Mouse (Mus musculus) T-helper 1 cell (primary cell): ENCODE data around the gene Tmem213.

Source experiments
- in situ Hi-C: fragments of 300-600 bp; cut with MboI, MseI; formaldehyde crosslinking; loops from one replicate; pipeline ENCODE4 v1.15.1; 2025; ENCODE audit warnings: high pct_unique_total_duplicates

Tmem213 gene

DNA sequence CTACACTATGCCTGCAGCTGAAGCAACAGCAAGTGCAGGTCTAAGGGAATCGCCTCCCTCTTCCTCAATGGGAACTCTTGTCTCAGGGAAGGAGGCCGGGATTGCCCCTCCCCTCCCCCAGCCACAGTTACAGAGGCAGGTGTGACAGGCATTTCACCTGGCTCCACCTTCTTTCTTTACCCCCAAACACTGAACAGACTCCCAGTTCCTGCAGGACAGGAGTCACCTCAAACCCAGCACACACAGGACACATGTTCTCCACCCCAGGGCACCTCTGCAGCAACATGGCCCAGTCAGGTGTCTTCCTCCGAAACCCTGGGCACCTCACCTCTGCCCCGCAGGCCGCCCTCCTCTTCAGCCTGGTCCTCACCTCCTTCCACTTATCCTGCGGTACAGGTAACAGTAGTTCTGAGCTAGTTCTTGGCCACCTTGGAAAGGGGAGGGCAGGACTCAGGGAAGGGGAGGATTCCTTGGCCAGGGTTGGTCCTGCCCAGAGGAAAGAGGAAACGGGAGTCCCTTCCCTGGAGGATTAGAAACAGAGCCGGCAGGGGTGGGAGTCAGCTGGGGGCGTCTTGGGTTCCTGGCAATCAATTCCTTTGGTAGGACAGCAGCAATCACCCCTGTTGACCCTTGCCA, at the start of gene Tmem213:
Gene Tmem213, plus strand, starts transcription at position 96 of the 636 bp plus-strand sequence.
- in situ Hi-C loops: no loop called here

DNA sequence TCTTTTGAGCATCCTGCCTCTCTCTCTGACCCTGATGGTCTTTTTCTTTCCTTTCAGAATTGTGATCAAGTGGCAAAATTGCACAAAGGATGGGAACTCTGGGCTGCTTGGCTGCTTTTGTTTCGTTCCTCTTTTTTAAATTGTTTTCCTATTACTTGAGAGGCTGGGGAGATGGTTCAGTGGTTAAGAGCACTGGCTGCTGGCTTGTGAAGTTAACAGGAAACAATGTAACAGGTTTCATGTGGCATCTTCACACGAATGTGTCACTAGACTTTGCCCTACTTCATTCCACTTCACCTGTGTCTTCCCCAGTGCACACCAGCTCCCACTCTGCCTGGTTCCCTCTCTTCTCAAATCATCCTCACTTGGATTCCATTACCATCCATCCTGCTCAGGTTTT, 44.4 kb upstream of the Tmem213 start:
- in situ Hi-C loops: loop anchor here (10.0 kb wide), 1 partner anchor 470 kb away; no protein-coding TSS in a partner anchor

DNA sequence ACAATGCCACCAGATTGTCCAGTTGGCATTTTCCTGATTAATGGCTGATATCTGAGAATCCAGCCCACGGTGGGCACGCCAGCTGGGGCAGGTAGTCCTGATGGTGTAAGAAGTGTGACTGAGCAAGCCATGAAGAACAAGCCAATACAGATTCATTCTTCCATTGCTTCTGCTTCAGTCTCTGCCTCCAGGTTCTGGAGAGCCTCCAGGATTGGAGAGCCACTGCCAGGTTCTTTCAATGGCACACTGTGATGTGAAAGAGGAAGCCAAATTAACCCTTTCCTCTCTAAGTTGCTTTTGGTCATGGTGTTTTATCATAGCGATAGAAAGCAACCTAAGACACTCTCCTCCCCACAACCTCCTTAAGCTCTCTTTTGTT, 43.9 kb upstream of the Tmem213 start:
- in situ Hi-C loops: loop anchor here (10.0 kb wide), 1 partner anchor 470 kb away; no protein-coding TSS in a partner anchor

DNA sequence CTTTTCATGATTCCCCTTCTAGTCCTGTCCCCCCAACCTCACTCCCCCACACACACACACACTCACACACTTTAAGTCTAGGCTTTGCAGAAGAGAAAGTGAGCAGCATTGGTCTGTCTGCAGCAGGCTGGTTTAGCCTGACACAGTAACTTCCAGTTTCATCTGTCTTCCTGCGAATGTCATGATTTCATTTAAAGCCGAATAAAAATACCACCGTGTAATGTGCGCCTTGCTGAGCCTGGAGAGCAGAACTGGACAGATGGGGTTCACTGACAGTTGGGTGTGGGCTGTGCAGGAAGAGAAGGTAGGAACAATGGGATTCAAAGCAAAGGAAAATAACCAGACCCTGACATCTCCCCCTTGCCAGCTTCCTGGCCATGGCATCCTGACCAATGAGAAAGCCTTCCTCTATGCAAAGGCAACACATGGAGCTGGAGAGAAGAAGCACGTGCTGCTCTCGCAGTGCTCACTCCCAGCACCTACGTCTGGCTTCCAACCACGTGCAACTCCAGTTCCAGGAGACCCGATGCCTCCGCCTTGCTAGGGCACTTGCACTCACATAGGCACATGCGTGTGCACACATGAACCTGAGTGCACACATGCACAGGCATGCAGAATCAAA, 43.4 kb upstream of the Tmem213 start:
- in situ Hi-C loops: loop anchor here (10.0 kb wide), 1 partner anchor 471 kb away; no protein-coding TSS in a partner anchor

DNA sequence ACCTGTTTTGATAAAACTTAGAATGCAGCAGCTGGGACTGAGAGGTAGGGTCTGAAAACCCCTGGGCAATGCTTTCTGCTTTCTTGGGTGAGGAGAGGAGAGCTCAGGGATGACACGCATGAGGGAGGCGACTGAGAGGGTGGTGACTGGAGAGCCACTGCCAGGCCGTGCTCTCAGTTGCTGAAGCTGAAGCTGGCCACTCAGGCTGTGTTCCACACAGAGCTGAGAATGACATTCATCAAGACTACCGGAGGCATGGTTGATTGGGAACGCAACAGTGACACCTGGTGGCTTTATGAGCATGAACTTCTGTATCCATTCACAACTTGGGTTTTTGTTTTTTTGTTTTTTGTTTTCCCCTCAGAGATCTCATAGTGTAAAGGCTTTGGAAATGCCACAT, 42.8 kb upstream of the Tmem213 start:
- in situ Hi-C loops: loop anchor here (10.0 kb wide), 1 partner anchor 471 kb away; no protein-coding TSS in a partner anchor

DNA sequence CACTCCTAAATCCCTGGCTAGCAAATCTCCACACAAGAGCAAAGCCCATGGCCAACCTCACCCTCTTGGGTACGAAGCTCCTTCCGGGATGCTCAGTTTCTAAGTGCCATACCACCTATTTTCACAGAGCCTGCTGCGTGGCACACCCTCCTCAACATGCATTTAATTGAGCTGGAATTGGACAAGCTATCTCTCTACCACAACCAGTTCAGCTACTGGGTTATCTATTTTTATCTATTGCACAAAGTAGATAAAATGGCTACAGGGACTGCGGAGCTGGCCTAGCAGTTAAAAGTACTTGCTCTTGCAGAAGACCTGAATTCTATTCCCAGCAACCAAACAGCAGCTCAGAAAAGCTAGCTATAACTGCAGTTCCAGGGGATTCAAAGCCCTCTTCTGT, 37.8 kb upstream of the Tmem213 start:
- in situ Hi-C loops: loop anchor here (5.0 kb wide), 1 partner anchor 54 kb away; no protein-coding TSS in a partner anchor

DNA sequence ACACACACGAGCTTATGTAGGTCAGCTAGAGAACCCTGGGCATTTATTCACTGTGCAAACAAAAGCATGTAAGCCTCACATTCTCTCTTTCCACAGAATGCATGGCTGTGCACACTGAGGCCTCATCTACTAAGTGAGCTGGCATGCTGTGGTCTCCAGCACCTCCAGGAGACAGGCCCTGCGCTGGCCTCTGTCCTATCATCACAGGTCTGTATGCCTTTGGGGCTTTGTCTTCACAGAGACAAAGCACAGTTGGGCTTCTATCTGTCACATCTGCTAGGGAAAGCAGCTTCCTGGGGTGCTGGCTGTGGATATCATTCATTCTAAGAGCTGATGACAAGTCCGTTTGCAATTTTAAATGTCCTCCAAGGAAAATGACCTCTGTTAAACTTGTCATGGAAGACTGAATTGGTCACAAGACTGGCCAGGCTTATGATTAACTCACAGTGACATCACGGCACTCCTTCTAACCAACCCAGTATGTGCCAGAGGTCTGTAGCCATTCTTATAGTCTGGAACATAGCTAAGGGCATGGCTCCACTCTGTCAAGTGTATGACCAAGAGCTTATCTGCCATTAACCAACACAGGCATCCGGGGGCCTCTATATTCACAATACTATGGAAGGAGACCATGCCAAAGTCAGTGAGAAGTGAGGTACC, 36.8 kb upstream of the Tmem213 start:
- in situ Hi-C loops: loop anchor here (5.0 kb wide), 1 partner anchor 55 kb away; no protein-coding TSS in a partner anchor

DNA sequence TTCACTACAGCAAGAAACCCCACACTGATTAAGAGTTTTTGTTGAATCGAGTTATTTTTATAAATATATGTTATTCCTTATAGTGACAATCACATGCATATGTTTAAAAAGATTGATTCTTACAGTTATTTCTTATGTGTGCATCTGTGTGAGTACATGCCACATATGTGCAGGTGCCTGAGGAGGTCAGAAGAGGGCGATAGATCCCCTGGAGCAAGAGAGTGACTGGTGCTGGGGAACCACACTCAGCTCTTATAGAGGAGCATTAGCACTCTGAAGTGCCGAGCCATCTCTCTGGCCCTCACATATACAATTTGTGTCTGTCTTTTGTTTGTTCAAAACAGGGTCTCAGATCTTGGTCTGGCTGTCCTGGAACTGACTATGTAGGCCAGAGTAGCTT, 35.5 kb upstream of the Tmem213 start:
- in situ Hi-C loops: loop anchor here (5.0 kb wide), 1 partner anchor 56 kb away; no protein-coding TSS in a partner anchor

DNA sequence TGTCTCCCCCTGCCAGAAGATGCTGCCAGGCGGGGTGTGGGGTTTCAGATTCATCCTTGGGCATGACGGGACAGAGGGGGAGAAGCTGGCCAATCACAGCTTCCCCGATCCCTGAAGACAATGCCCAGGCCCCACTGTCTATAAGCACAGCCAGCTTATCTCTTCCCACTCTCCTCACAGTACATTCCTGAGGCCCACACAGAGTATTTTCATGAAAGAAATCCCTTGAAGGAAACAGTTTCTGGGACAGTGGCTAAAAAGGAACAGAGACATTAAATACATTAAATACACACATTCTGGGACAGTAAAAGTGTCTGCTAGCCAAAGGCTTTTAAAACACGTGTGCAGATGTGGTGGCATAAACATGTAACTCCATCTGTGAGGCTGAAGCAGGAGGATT, 28.7 kb upstream of the Tmem213 start:
- in situ Hi-C loops: no loop called here

DNA sequence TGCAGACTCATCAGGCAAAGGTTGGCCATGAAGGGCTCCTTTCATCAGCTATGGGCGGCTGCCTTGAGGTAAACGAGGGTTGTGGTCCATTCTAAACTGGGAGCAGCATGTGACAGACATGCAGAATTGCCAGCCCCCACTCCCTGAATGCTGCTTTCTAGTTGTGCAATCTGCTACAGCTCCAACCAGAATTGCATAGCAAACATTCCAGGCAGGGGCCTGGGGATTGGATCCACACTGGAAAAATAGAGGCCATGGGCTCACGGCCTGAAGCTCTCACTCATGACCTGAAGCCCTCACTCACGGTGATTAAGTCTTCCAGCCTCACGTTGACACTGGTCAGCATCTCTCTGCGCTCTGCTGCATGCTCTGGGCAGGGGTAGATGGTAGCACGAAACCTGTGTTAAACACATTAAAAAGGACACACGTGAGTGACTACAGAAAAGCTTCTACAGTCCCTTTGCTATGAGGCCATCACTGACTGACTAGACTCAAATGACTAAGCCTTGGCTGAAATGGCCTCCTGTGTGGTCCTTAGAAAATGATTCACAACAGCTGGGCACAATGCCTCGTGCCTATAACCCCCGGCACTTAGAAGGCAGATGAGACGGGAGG, 27.2 kb upstream of the Tmem213 start:
- in situ Hi-C loops: no loop called here

DNA sequence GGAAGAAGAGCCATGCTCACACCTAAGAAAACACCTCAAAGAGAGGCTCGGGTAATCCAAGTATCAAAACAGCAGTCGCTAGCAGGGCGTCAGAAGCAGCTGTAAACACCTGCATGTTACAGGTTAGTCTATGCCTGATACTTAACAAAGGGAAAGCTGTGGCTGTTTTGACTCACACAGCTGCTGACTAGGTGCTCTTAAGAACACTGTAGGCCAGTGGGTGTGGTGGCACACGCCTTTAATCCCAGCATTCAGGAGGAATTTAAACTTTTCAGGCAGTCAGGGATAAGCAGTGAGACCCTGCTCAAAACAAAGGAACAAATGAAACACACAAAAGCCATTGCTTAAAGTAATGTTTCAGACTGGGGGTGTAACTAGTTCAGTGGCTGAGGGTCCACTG, 25.9 kb upstream of the Tmem213 start:
- in situ Hi-C loops: no loop called here

DNA sequence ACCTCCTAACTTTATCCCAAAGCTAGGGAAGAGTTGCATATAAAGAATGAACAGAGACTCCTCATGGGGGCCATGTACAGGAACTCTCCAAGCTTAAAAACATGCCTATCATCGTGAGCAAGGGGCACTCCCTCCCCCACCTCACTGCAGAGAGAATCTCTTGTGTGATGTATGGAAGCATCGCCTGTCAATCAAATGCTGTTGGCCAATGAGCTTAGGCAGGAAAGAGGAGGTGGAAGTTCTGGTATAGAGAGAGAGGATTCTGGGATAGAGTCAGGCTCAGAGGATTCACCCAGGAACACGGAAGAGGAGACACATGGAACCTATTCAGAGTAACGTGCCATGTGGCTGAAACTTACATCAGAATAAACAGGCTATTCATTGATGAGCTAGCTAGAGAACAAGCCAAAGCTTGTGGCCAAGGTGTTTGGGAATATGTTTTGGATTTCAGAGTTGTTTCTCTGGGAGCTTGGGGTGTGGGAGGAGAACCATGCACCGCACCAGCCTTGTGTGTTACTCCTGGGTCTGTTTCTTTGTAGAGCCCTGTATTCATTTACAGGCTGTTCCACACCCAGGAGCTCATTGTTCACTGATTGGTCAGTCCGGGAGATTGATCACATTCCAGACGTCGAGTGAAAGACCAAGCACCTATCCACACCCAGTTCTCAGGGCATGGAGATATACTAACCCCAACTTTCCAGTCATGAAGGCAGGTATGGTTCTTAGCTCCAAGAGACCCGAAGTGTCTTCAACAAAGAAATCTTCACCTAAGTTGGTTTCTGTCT, 21.6 kb upstream of the Tmem213 start:
- in situ Hi-C loops: no loop called here

DNA sequence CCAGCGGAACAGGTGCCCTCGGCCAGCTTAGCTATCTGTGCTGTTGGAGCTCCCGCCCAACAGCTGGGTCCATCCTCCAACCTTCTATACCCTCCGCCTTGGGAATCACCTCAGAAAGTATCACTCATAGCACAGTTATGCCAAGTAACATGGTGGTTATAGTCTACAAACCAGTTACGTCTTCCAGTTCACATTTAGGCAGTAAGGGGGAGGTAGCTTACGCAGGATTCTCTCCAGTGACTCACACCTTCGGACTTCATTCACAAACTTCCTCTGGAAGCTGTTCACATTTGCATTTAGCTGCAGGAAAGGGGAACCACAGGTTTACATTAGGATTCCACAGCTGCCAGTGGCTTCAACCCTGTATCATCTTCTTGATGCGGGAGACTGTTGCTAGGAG, 16.5 kb upstream of the Tmem213 start:
- in situ Hi-C loops: no loop called here

DNA sequence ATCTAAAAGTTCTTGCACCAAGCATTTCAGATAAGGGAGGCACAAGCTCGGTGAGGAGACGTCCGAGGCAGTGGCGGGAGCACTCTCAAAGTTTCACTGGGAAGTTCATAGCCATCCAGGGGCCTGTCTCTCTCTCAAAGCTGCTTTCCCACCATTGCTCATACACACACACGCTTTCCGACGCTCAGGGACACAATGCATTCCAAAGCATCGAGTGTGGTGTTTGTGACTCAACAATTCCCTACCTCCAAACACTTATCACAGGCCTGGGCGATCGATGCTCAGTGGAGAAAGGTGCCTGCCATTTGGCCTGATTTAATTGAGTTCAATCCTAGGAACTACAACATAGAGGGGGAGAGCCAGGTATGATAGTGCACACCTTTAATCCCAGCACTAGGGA, 14.4 kb upstream of the Tmem213 start:
- in situ Hi-C loops: no loop called here

DNA sequence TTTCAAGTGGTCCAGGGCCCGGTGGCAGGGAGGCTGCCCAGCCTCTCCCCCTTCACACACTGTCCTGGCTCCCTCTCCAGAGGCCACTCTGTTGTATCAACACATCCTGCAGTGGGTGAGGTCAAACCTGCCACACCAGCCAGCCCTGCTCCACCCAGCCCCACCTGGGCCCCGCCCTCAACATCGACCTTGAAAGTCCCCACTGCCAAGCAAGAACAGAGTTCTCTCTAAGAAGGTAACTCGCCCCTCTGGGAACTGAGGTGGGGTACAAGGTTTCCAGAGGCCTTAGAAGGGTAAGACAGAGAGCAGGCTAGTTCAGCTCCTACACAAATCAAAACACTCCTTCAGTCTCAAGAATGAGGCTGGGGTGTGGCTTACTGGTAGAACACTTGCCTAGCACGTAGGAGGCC, 12.1 kb upstream of the Tmem213 start:
- in situ Hi-C loops: no loop called here

DNA sequence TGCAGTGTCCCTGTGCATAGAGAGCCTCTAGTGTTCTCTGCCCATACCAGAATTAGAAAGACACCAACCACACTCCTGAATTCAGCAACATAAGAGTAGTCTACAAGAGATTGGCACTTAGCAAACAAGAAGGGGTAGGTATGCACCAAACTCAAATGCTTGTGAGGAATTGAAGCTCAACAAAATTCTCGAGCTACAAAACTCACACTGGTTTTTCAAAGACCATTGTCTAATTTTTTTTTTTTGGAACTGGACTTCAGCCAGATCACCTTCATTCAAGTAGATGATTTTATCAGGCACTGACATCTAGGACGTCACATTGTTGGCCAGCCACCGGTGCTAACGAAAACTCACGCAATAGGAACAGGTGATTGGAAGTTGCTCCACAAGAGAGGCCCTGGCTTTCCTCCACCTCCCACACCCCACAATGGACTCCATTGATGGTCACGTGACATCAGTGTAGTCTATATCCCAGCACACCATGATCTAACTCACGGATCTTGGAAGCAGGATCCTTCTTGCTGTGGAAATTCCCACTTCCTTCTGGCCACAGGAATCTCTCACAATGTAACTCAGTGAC, 6.7 kb upstream of the Tmem213 start:
- in situ Hi-C loops: no loop called here

DNA sequence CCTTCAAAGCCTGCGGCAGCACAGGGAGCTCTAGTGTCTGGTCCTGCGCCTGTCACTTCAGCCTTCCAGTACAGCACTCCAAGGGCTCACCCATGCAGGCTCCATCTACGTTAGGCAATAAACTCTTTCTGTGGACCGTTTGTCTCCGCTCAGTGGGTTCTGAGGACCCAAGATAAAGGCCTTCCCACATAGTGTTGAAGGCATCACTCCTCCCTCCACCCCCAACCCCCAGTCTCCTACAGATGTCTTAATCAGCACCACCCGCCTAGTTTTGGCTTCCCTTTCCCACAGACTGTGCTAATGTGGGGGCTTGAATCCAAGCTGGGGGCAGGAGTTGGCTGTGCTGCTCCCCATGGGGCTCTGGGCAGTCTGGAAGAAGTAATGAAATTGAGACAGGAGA, 5.3 kb upstream of the Tmem213 start:
- in situ Hi-C loops: no loop called here

DNA sequence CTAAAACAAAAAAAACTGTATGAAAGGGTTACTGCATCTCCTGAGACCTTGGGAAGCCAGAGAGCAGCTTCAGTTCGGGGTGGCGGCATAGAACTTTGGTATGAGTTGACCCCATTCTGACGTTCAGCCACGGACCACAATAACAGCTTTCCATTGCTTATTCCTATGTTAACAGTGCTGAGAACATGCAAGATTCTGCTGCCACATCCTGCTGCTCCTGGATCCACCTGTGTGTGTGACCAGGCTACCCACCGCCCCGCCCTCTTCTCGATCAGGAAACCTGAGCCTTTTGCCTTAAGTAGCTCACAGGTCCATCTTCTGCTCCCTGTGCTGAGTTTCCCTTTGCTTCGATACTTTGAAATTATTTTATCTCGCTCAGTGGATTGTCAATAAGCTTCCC, 3.1 kb upstream of the Tmem213 start:
- in situ Hi-C loops: no loop called here

DNA sequence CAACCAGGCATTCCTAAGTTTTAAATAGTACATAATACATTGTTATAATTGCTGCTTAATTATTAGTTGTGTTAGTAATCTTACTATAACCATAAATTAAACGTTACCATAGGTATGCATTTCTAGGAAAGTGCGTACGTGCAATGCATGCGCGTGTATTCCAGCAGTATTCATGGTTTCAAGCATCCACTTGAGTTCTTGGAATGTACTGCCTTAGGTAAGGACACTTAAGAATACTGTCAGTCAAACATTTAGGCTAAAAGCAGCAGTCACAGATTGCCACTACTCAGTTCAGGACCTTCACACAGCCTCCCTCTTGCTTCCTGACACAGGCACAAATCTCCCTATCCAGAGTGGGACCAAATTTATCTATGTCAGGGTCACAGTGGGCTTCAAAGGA, 606 bp upstream of the Tmem213 start:
- in situ Hi-C loops: no loop called here

DNA sequence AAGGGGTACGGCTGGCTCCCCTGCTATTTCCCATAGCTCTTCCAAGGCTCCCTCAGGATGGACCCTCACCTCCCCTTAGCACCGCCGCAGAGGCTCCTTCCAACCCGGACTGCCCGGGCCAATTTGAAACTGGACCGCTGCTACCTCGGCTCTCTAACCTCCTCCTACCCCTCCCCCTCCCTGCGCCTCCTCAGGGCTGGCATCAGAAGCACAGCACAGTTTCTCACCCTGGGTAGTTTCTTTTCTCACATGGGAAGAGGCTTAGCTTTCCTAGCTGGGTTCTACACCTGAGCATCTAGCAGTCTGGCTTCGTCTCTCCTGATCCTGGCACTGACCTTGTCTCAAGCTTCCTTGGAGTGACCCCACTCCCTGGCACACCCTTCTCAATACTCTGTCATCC, 816 bp downstream of the Tmem213 start:
- in situ Hi-C loops: no loop called here

DNA sequence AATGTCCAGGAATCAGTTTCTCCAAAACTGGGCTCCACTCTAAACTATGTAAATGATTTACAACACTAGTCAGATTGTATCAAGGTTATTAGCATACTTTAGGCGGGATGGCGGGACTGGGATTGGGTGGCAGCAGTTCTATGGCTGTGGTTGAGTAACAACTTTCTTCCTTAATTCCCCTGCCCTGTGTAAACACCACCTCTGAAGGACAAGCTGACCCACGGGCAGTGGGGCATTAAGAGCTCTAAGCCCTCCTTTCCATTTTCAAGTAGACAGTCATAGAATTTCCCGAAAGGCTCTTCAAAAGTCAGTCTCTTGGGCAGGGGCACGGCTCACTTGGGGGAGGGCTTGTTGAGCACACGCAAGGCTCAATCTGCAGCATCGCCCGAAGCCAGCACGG, 1.8 kb downstream of the Tmem213 start:
- in situ Hi-C loops: no loop called here
